Mouse (Mus musculus): ENCODE data around the gene Spsb4. TPM values are rescaled to one million over a fixed set of nuclear protein-coding genes. Genes with fewer than 3 reads are reported as not detected.
A peak's percentile ranks its signal among the peaks of the same experiment; 100 is the strongest.
"Not testable (repeated sequence)": the region's sequence is repeated elsewhere in the genome, so short reads cannot be mapped to it uniquely, and the experiment has no call there.

Gene Spsb4
- polyA plus RNA-seq, 1 experiment from 2014 or later, result 159 TPM

DNA sequence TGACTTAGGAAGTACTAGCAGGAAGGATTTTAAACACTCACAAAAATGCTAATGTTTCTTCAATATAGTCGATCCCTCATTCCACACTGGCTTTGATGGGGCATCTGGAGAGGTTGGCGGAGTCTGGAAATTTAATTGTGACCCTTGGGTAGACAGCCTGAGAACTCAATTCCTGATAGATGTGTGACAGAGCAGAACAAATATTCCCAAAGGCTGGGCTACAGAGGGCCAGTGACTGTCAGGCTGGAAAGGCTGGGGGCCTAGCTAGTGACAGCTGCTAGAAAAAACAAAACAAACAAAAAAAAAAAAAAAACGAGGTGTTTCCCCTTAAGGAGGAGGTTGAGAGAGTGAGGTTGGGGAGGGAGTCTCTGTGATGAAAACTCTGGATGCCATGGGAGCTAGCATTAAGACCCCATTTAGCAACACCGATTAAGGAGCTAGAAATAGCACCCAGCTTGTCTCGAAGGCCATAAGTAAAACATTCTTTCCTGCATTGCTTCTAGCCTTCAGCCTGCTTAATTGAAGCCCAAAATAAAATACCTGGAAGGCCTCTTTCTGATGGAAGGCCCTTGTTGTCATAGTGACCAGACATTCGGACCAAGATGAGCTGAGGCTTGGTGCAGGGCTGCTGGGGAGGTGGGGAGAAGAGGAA is 61.9 kb downstream of the Spsb4 start:
- Histone ChIP-seq H3K4me1 (replicated peaks) (peaks cover 99% of the 10 kb centered on the region), H3K27me3 (ENCODE audit: insufficient read depth, poor library complexity, severe bottlenecking) (no peaks in the 10 kb centered on the region), H3K9me3 (no peaks in the 10 kb centered on the region), H3K36me3 (peaks cover 52% of the 10 kb centered on the region), H3K4me3 (no peak overlapping the region), H3K27ac (peak overlapping the region; percentile 79)
- WGBS, result 32% methylated on average over 6 of the region's 6 CpGs
- no peak for DNase-seq (ENCODE audit: low spot score)

DNA sequence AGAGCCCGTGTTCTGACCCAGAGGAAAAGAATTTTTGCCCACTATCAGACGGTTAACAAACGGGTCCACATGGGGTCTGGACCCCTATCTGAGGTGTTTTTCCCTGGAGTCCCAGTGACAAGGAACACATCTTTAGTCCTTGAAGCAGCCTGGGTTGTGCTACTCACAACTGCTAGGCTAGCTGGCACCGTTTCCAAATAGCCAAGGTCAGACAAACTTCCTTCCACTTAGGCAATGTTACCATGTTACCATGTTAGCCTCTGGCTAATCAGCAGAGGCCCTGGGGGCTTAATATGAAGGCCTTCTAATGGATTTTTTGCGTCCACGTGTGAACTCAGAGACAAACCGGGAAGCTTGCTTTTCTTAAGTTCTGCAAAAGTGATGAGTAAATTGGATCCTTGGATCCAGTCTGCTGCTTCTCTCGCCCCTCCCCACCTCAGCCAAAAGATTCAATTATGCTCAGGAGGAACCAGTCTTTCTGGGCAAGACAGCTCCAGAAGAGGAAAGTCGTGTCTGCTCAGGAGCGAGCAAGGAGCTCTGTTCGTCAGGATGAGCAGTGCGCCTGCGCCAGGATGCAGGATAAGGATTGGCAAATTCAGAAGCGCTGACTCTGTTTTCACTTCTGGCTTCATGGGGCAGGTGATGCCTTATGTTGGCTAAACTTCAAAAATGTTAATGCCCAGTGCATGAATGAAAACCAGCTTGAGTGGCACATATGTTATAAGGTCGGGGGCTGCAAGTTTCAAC is 64.4 kb downstream of the Spsb4 start:
- no peak overlapping the region for H3K4me3 ChIP-seq
- H3K9me3 ChIP-seq, result no peaks in the 10 kb centered on the region
- 85% methylated on average over 15 of the region's 15 CpGs for WGBS
- peaks cover 96% of the 10 kb centered on the region for H3K4me1 ChIP-seq (replicated peaks)
- H3K36me3 ChIP-seq, result peaks cover 36% of the 10 kb centered on the region
- no peak overlapping the region for H3K27ac ChIP-seq
- no peak for DNase-seq (ENCODE audit: low spot score)
- H3K27me3 ChIP-seq (ENCODE audit: insufficient read depth, poor library complexity, severe bottlenecking), result no peaks in the 10 kb centered on the region

DNA sequence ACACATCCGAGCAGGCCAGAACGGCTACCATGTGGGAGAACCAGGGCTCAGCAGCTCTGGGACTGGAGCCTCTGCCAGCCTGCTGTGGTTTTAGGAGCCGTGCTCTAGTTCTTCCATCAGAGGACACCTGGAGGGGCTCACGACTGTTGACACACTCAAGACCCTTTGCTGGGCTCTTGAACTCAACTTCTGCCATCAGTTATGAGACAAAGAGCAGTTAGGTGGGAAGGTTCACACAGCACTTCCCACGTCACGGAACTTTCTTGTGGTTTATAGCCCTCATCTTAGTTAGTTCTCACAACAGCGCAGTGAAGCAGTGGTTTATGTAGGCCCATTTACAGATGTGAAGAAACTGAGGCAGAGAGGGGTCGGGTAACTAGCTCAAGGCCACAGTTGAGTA is 65.2 kb downstream of the Spsb4 start:
- Histone ChIP-seq H3K4me1 (replicated peaks) (peaks cover 96% of the 10 kb centered on the region), H3K4me3 (no peak overlapping the region), H3K36me3 (peaks cover 39% of the 10 kb centered on the region), H3K9me3 (no peaks in the 10 kb centered on the region), H3K27ac (0 out of 2 replicates have a peak overlapping the region, but pooled peaks have one; percentile 12), H3K27me3 (ENCODE audit: insufficient read depth, poor library complexity, severe bottlenecking) (no peaks in the 10 kb centered on the region)
- WGBS, result 94% methylated on average over 8 of the region's 8 CpGs
- DNase-seq (ENCODE audit: low spot score), result no peak

DNA sequence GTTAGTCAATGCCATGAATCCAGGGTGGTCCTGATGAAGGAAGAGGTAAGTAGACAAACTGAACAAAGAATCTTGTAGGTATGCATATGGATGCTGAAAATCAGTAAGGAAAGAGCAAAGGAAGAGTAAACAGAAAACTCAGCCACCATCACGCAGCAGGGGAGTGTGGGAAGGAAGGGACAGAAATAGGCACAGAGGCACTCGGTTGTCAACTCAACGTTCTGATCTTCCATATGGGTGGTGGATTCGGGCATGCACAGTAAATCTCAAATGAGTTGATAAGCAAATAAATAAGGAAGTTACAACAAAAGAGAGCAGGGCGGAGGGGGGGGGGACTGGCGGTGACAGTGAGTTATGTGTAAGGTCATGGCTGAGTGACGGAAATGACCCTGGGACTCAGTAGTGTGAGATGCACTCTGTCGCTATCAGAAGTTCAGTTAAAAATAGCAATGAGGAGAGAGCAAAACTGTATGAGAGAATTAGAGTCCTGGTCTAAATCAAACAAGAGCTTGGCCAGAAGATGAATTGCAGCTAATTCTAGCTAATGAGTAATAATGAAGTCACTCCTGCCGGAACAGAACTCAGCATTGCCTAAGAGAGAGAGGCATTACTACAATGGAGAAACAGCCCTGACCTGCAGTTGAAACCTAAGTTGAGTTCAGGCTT is 66.2 kb downstream of the Spsb4 start:
- H3K9me3 ChIP-seq, result no peaks in the 10 kb centered on the region
- WGBS, result 77% methylated on average over 9 of the region's 9 CpGs
- no peak for DNase-seq (ENCODE audit: low spot score)
- H3K36me3 ChIP-seq, result peaks cover 49% of the 10 kb centered on the region
- no peak overlapping the region for H3K4me3 ChIP-seq
- H3K4me1 ChIP-seq (replicated peaks), result peaks cover 95% of the 10 kb centered on the region
- no peaks in the 10 kb centered on the region for H3K27me3 ChIP-seq (ENCODE audit: insufficient read depth, poor library complexity, severe bottlenecking)
- 0 out of 2 replicates have a peak overlapping the region, but pooled peaks have one; percentile 12 for H3K27ac ChIP-seq

DNA sequence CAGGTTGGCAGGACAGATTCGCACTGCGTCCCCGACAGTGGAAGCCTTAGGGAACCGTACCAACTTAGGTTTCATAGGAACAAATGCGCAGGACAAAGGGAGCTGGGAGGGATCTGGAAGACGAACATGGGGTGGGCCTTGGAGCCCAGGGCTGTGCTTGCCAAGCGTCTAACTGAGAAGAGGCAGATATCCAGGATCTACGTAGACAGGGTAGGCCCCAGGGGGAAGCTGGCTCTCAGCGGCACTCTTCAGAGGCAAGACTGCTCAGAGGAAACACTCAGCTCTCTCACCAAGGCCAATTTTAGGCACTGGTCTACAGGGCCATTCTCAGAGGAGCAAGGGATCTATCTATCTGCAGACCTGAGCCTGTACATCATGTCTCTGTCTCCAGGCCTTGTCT is 69.1 kb downstream of the Spsb4 start:
- DNase-seq (ENCODE audit: low spot score), result no peak
- H3K4me1 ChIP-seq (replicated peaks), result peaks cover 72% of the 10 kb centered on the region
- peaks cover 55% of the 10 kb centered on the region for H3K36me3 ChIP-seq
- no peaks in the 10 kb centered on the region for H3K27me3 ChIP-seq (ENCODE audit: insufficient read depth, poor library complexity, severe bottlenecking)
- H3K9me3 ChIP-seq, result no peaks in the 10 kb centered on the region
- no peak overlapping the region for H3K4me3 ChIP-seq
- WGBS, result 90% methylated on average over 9 of the region's 9 CpGs
- peak overlapping the region; percentile 64; the same call in 1 of the 2 replicates for H3K27ac ChIP-seq

DNA sequence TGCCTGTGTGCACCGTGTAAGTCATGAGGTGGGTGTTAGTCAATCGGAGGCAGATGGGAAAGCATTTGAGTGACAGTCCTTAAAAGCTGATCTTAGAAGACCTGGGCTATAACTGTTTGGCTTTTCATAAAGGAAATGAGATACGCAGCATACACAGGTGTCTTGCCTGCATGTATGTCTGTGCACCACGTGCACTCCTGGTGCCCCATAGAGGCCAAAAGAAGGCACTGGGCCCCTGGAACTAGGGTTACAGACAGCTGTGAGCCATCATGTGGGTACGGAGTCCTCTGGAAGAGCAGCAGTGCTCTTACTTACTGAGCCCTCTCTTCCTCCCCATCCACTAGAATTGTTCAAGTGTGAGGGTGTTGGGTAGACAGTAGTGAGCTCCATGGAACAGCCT is 70.1 kb downstream of the Spsb4 start:
- no peak overlapping the region for H3K4me3 ChIP-seq
- H3K36me3 ChIP-seq, result peaks cover 58% of the 10 kb centered on the region
- H3K27ac ChIP-seq, result peak overlapping the region; percentile 50
- DNase-seq (ENCODE audit: low spot score), result no peak
- 90% methylated on average over 5 of the region's 5 CpGs for WGBS
- no peaks in the 10 kb centered on the region for H3K27me3 ChIP-seq (ENCODE audit: insufficient read depth, poor library complexity, severe bottlenecking)
- H3K4me1 ChIP-seq (replicated peaks), result peaks cover 65% of the 10 kb centered on the region
- no peaks in the 10 kb centered on the region for H3K9me3 ChIP-seq

DNA sequence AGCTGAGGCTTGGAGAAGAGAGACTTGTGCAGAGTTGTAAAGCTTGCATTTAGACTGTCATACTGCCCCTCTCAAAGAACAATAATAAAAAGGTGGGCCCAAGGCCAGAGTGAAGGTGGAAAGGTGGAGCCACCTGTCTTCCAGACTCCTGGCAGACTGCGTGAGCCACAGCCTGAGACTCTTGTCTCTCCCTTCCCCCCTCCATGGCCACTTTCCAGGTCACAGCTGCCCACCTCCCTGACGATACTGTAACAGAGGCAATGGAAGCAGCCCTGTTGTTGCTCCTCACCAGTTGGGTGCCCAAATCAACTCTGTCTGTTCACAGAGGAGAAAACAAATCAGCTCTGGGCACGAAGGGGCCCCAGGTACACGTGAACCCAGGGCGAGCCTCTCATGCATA is 71.5 kb downstream of the Spsb4 start:
- peaks cover 72% of the 10 kb centered on the region for H3K36me3 ChIP-seq
- WGBS, result 89% methylated on average over 5 of the region's 5 CpGs

DNA sequence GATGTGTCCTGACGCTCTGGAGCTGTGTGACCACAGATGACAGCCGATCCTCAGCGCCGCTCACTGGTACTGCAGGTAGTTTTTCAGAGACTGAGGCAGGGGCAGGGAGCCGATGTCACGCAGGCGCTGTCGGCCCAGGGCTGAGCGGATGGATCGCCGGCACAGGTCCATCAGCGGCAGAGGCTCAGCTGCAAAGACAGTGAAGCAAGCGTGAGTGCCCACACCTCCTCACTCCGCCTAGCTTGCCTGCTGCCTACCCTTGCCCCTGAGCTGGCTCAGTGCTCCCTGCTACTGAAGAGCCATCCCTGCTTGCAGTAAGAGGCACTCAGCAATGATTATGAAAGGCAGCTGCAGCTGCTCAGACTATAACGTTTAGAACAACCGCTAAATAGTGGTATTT is 74.1 kb downstream of the Spsb4 start:
- Histone ChIP-seq H3K27me3 (ENCODE audit: insufficient read depth, poor library complexity, severe bottlenecking) (no peaks in the 10 kb centered on the region), H3K4me1 (replicated peaks) (peaks cover 28% of the 10 kb centered on the region), H3K4me3 (no peak overlapping the region), H3K9me3 (peaks cover 11% of the 10 kb centered on the region; the same call in 1 of the 2 replicates), H3K36me3 (peaks cover 89% of the 10 kb centered on the region), H3K27ac (peak overlapping the region; percentile 50)
- no peak for DNase-seq (ENCODE audit: low spot score)
- 78% methylated on average over 16 of the region's 16 CpGs for WGBS

More for the DNA sequence above, 71.5 kb downstream of the Spsb4 start:
- Histone ChIP-seq H3K27me3 (ENCODE audit: insufficient read depth, poor library complexity, severe bottlenecking) (no peaks in the 10 kb centered on the region), H3K9me3 (no peaks in the 10 kb centered on the region), H3K27ac (no peak overlapping the region), H3K4me1 (replicated peaks) (peaks cover 51% of the 10 kb centered on the region), H3K4me3 (no peak overlapping the region)
- DNase-seq (ENCODE audit: low spot score), result no peak

DNA sequence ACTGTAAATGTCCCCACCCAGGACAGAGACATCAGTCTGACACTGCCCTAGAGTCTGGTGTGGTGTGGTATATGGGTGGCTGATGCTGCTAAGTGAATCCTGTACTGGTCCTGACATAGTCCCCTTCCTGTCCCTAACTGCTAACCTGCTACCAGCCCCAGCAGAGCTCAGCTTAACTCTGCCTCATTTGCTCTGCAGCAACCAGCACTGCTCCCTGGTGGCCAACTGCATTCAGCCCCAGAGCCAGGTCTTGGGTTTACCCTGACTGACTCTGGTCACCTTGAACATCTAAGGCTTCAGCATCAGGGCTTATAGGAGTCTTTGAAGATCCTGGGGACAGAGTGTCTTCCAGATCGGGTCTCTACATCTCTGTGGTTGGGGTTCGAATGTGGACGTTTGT is 75.7 kb downstream of the Spsb4 start:
- peaks cover 88% of the 10 kb centered on the region for H3K36me3 ChIP-seq
- H3K27me3 ChIP-seq (ENCODE audit: insufficient read depth, poor library complexity, severe bottlenecking), result no peaks in the 10 kb centered on the region

DNA sequence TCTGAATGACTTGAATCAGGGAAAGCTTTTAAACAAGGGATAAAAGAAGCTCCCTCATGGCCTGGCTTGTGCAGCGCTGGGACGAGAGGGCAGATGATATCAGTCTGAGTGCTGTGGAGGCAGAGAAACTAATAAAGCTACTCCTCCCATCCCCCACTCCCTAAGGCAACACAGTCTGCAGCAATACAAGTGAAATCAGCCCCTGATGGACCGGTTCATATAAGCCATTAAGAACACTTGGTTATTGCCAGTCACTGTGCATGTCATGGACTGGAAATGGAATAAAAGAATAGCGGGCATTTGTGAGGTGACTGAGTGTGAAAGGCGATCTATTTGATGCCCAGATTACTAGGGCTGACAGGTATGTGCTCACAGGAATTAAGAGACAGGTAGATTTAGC is 79.8 kb downstream of the Spsb4 start:
- Histone ChIP-seq H3K27me3 (ENCODE audit: insufficient read depth, poor library complexity, severe bottlenecking) (no peaks in the 10 kb centered on the region), H3K36me3 (peaks cover 65% of the 10 kb centered on the region), H3K4me1 (replicated peaks) (0 out of 2 replicates have a peak, but pooled peaks cover 4% of the 10 kb centered on the region), H3K4me3 (no peak overlapping the region), H3K27ac (0 out of 2 replicates have a peak overlapping the region, but pooled peaks have one; percentile 53), H3K9me3 (peaks cover 17% of the 10 kb centered on the region; the same call in 1 of the 2 replicates)
- no peak for DNase-seq (ENCODE audit: low spot score)
- 83% methylated on average over 5 of the region's 5 CpGs for WGBS

More for the DNA sequence above, 75.7 kb downstream of the Spsb4 start:
- Histone ChIP-seq H3K4me3 (no peak overlapping the region), H3K9me3 (peaks cover 13% of the 10 kb centered on the region; the same call in 1 of the 2 replicates), H3K27ac (no peak overlapping the region), H3K4me1 (replicated peaks) (0 out of 2 replicates have a peak, but pooled peaks cover 16% of the 10 kb centered on the region)
- WGBS, result 87% methylated on average over 3 of the region's 3 CpGs
- DNase-seq (ENCODE audit: low spot score), result no peak

DNA sequence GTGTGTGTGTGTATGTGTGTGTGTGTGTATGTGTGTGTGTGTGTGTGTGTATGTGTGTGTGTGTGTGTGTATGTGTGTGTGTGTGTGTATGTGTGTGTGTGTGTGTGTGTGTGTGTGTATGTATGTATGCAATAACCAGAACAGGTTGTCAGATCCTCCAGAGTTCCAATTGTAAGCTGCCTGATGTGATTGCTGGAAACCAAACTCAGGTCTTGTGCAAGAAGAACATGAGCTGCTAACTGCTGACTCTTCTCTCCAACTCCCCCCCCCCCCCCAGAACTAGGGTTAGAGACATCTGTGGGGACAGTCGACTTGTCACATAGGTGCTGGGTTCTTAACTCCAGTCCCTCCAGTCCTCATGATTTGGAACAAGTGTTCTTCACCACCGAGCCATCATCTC is 82.2 kb downstream of the Spsb4 start:
- not testable (repeated sequence) for H3K27me3 ChIP-seq (ENCODE audit: insufficient read depth, poor library complexity, severe bottlenecking); DNase-seq (ENCODE audit: low spot score); H3K27ac ChIP-seq; H3K4me3 ChIP-seq; H3K4me1 ChIP-seq (replicated peaks)
- Histone ChIP-seq H3K9me3 (peaks cover 19% of the 10 kb centered on the region; the same call in 1 of the 2 replicates), H3K36me3 (peaks cover 40% of the 10 kb centered on the region)
- WGBS, result 92% methylated on average over 2 of the region's 2 CpGs

DNA sequence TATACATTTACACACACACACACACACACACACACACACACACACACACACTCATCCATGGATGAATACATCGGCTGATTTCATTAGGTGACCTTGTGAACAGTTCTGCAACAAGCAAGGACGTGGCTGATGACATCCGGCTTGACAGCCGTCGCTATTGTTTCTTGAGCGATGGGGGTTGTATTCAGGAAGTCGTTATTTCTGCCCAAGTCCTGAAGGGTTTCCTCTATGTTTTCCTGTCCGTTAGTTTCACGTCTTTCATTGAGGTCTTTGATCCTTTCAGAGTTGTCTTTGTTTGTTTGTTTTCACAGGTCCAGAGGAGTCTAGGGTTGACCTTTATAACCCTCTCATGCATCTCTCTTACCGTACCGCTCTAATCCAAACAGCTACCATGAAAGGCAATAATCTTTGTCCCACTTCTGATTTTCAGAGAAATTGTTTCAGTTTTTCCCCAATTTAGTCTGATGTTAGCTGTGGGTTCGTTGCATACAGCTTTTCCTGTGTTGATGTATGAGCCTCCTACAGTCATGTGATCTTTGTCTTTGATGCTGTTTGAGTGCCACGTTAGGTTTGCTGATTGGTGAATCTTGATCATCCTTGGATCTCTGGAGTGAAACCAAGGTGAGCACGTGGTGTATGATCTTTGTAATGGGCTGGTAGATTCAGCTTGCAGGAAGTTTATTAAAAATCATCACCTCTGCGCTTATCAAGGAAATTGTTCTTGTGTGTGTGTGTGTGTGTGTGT is 82.9 kb downstream of the Spsb4 start:
- 56% methylated on average over 15 of the region's 15 CpGs for WGBS

More for the DNA sequence above, 82.9 kb downstream of the Spsb4 start:
- DNase-seq (ENCODE audit: low spot score), result no peak
- H3K4me3 ChIP-seq, result no peak overlapping the region
- H3K9me3 ChIP-seq, result peaks cover 16% of the 10 kb centered on the region; the same call in 1 of the 2 replicates
- no peak overlapping the region for H3K27ac ChIP-seq
- H3K4me1 ChIP-seq (replicated peaks), result 0 out of 2 replicates have a peak, but pooled peaks cover 4% of the 10 kb centered on the region
- no peaks in the 10 kb centered on the region for H3K27me3 ChIP-seq (ENCODE audit: insufficient read depth, poor library complexity, severe bottlenecking)
- H3K36me3 ChIP-seq, result peaks cover 33% of the 10 kb centered on the region
